Mouse (Mus musculus) hindbrain, postnatal 0 days (tissue): ENCODE results near the gene Ints6l. TPM values are rescaled to one million over a fixed set of nuclear protein-coding genes. Genes with fewer than 3 reads are reported as not detected.

Experiments
- ATAC-seq: fragments of 200-750 bp; cut with Nextera tagmentation; 2 replicates; pipeline ENCODE4 v1.8.0; 2017; ENCODE audit warnings: mild to moderate bottlenecking, moderate TSS enrichment, moderate library complexity
- DNase-seq: peaks from one replicate; pipeline ENCODE4 v3.0.0-alpha.2; 2015; ENCODE audit warnings: low spot score
- H3K27ac ChIP-seq: fragments of 300-500 bp; sonication (generic); 2 replicates; pipeline ENCODE4 v1.5.1; 2014; ENCODE audit warnings: mild to moderate bottlenecking
- H3K27me3 ChIP-seq: fragments of 300-500 bp; sonication (generic); 2 replicates; pipeline ENCODE4 v1.6.1; 2014; ENCODE audit warnings: low read length, mixed read lengths; ENCODE audit not compliant: insufficient read depth
- H3K36me3 ChIP-seq: fragments of 300-500 bp; sonication (generic); 2 replicates; pipeline ENCODE4 v1.6.1; 2014; ENCODE audit warnings: low read length, mixed read lengths; ENCODE audit not compliant: insufficient read depth
- H3K4me1 ChIP-seq: fragments of 300-500 bp; sonication (generic); 2 replicates; pipeline ENCODE4 v1.6.1; 2014; ENCODE audit warnings: antibody characterized with exemption, low read length, mixed read lengths; ENCODE audit not compliant: insufficient read depth
- H3K4me2 ChIP-seq: fragments of 300-500 bp; sonication (generic); 2 replicates; pipeline ENCODE4 v1.6.1; 2014; ENCODE audit warnings: low read depth, mild to moderate bottlenecking, low read length, moderate library complexity, mixed read lengths
- H3K4me3 ChIP-seq: fragments of 300-500 bp; sonication (generic); 2 replicates; pipeline ENCODE4 v1.5.1; 2014; ENCODE audit warnings: low read length
- H3K9ac ChIP-seq: fragments of 300-500 bp; sonication (generic); replicated peaks from 2 replicates; pipeline ENCODE4 v1.6.1; 2014; ENCODE audit warnings: mild to moderate bottlenecking, low read length, moderate library complexity, mixed read lengths
- H3K9me3 ChIP-seq: fragments of 300-500 bp; sonication (generic); 2 replicates; pipeline ENCODE4 v1.6.1; 2016; ENCODE audit warnings: low read length, mixed read lengths
- CTCF ChIP-seq: IDR thresholded peaks from 2 replicates; pipeline ENCODE4 v1.5.1; 2016; ENCODE audit warnings: antibody characterized with exemption, control low read depth, low read depth
- WGBS: fragments of 180-500 bp; shearing (Covaris S2); extraction: QIAGEN DNeasy Blood & Tissue Kit; methylation state at CpG from one replicate; pipeline ENCODE4 v1.1.7; 2014; 5-methylcytosine and 5-hydroxymethylcytosine counted together
- polyA plus RNA-seq: library from polyadenylated mRNA; unstranded; fragments of >200 nt; fragmentation: Nextera tagmentation; extraction: Ambion mirVana; gene quantifications from 2 replicates; pipeline ENCODE4 v1.2.1, GENCODE M21; 2015
- total RNA-seq: library from RNA; depleted of rRNA; stranded (reverse); fragments of >200 nt; gene quantifications from 2 replicates; pipeline ENCODE4 v1.2.3, GENCODE M21; 2014; rRNA removed

The Ints6l gene
- total and polyA plus RNA-seq, 2 experiments from 2014 or later = 13.2 to 22.7 TPM

GRCm38 (mm10) chrX:56531266-56531665 is 76.6 kb downstream of the Ints6l start:
- Histone ChIP-seq H3K27ac (no peak overlapping the region), H3K9ac (no peak overlapping the region), H3K9me3 (no peaks in the 10 kb centered on the region), H3K4me3 (no peak overlapping the region), H3K27me3 (no peaks in the 10 kb centered on the region), H3K36me3 (no peaks in the 10 kb centered on the region), H3K4me1 (no peaks in the 10 kb centered on the region), H3K4me2 (no peak overlapping the region)
- ATAC-seq (peak; percentile 66; the same call in 1 of the 2 replicates), DNase-seq (peak; percentile 61)
- WGBS = 15% methylated on average over 3 of the region's 3 CpGs
- TF ChIP-seq CTCF = peak; percentile 67

- TF ChIP-seq CTCF = peak; percentile 68
- Histone ChIP-seq H3K27me3 (no peaks in the 10 kb centered on the region), H3K27ac (no peak overlapping the region), H3K9ac (no peak overlapping the region), H3K36me3 (no peaks in the 10 kb centered on the region), H3K4me3 (no peak overlapping the region), H3K9me3 (no peaks in the 10 kb centered on the region), H3K4me2 (no peak overlapping the region), H3K4me1 (no peaks in the 10 kb centered on the region)
- WGBS = 53% methylated on average over 4 of the region's 4 CpGs
- DNase-seq (peak; percentile 64), ATAC-seq (0 out of 2 replicates have a peak, but pooled peaks have one; percentile 45)
Observed at GRCm38 (mm10) chrX:56537162-56537561, 82.5 kb downstream of the Ints6l start.

- no peaks in the 10 kb centered on the region for H3K4me1 ChIP-seq
- H3K9me3 ChIP-seq = no peaks in the 10 kb centered on the region
- no peak within 1 kb of the TSS for H3K4me2 ChIP-seq
- no peak for ATAC-seq
- no peaks in the 10 kb centered on the region for H3K36me3 ChIP-seq
- no peak within 1 kb of the TSS for H3K9ac ChIP-seq
- WGBS = 88% methylated on average over 7 of the region's 7 CpGs
- no peak for TF ChIP-seq CTCF
- DNase-seq = no peak
- no peak within 1 kb of the TSS for H3K4me3 ChIP-seq
- no peak within 1 kb of the TSS for H3K27ac ChIP-seq
- no peaks in the 10 kb centered on the region for H3K27me3 ChIP-seq
Observed at GRCm38 (mm10) chrX:56549506-56549905, 94.8 kb downstream of the Ints6l start, which contains the start of gene Gm648. TSS of gene Gm648 (minus strand) at chrX:56549606.

GRCm38 (mm10) chrX:56553584-56553983 is 98.9 kb downstream of the Ints6l start:
- Histone ChIP-seq H3K9me3 (no peaks in the 10 kb centered on the region), H3K9ac (no peak overlapping the region), H3K36me3 (no peaks in the 10 kb centered on the region), H3K4me3 (no peak overlapping the region), H3K4me1 (no peaks in the 10 kb centered on the region), H3K4me2 (no peak overlapping the region), H3K27me3 (no peaks in the 10 kb centered on the region), H3K27ac (no peak overlapping the region)
- ATAC-seq (no peak), DNase-seq (no peak)
- 75% methylated on average over 3 of the region's 3 CpGs for WGBS
- no peak for TF ChIP-seq CTCF

Other genes with a start within 250 kb of the Ints6l start
- gene Gm773, start 242.0 kb upstream of the Ints6l start, total RNA-seq = not detected in 2 replicates
- gene Gm773, start 242.0 kb upstream of the Ints6l start, polyA plus RNA-seq = not detected in 2 replicates
- gene Zfp449, start 108.5 kb upstream of the Ints6l start, total RNA-seq = 4.4 and 5.5 TPM in 2 replicates
- gene Zfp449, start 108.5 kb upstream of the Ints6l start, polyA plus RNA-seq = 2.8 and 3.1 TPM in 2 replicates
- gene Smim10l2a, start 80.3 kb upstream of the Ints6l start, total RNA-seq = 68.7 and 74.6 TPM in 2 replicates
- 53.8 and 55.9 TPM in 2 replicates for gene Smim10l2a, start 80.3 kb upstream of the Ints6l start, polyA plus RNA-seq
- not detected in 2 replicates for gene Gm2174, start 6.9 kb upstream of the Ints6l start, total RNA-seq
- 2.8 TPM in 1 of 2 replicates, not detected in the other for gene Gm2174, start 6.9 kb upstream of the Ints6l start, polyA plus RNA-seq
- gene Gm10477, start 69.9 kb downstream of the Ints6l start, total RNA-seq = not detected in 2 replicates
- not detected in 2 replicates for gene Gm10477, start 69.9 kb downstream of the Ints6l start, polyA plus RNA-seq
- gene Gm648, start 94.7 kb downstream of the Ints6l start, total RNA-seq = not detected in 2 replicates
- gene Gm648, start 94.7 kb downstream of the Ints6l start, polyA plus RNA-seq = not detected in 2 replicates
- 61.9 and 67.7 TPM in 2 replicates for gene Mmgt1, start 143.2 kb downstream of the Ints6l start, total RNA-seq
- gene Mmgt1, start 143.2 kb downstream of the Ints6l start, polyA plus RNA-seq = 38.6 and 39.5 TPM in 2 replicates
- 78.7 and 84.0 TPM in 2 replicates for gene Slc9a6, start 154.9 kb downstream of the Ints6l start, total RNA-seq
- 53.3 and 59.2 TPM in 2 replicates for gene Slc9a6, start 154.9 kb downstream of the Ints6l start, polyA plus RNA-seq